ENCODE assay signal across 17 mouse cellular contexts in the genomic region with DNA sequence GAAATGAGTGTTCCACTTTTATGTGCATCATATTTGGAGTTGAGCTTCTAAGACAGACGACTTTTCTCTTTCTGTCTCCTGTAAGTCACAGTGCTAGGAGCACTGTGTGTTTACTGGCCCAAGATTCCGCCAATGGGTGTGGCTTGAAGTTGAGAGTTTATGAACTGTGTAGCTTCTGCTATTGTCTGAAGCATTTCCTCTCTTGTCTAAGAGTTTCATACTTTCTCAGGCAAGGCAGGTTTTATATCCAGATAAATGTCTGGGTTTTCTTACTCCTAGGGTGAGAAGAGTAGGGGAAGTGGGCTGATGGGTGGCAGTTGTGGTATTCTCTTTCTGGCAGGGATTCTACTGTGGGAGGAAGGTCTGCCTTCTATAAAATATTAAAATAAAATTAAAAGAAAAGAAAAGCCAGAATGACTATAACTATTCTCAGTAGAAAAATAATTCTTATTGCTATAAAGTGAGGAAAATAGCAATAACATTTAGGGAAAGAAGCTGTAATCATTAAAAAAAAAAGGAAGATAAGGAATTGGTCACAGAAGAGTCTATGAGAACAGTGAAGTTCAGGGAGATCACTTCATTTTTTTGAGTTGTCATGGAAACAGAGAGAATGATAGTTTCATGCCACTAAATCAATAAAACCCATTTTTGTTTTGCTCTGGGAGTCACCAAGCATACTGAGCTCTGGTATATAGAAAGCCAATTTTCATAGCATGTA.
A peak's percentile ranks its signal among the peaks of the same experiment; 100 is the strongest.
DNase-seq lines count a peak whose midpoint lies in the region; ATAC-seq lines count a peak whose summit lies in the region.
"Had no signal": no experiment of that assay in that cellular context is flagged by ENCODE, and none has a peak within 500 bp of the region (broad histone marks: within the 10 kb centered on the region; RNA-seq: fewer than 3 reads in every experiment).

No protein-coding gene starts in this region.

- 44% methylated on average over 2 of the region's 2 CpGs for WGBS in kidney, embryonic 14.5 days

- no peak for DNase-seq in kidney, postnatal 10 days
- DNase-seq in urinary bladder, postnatal 14 days (ENCODE audit: low spot score): peak; percentile 39
- no peak for DNase-seq in urinary bladder, postnatal 25 days (ENCODE audit: low spot score)
- DNase-seq in lung, postnatal 10 days: peak; percentile 56
- DNase-seq in thymus, postnatal 25 days: no peak
- DNase-seq in left cerebral cortex, adult 8-10 months (ENCODE audit: low spot score in 2 of 2): no peak
- DNase-seq: cerebellum, postnatal 10 days; embryo, embryonic 11 days; gastrocnemius, postnatal 36 days; lung, embryonic 14.5 days had no signal

- no peak overlapping the region for H3K4me2 ChIP-seq in kidney, embryonic 14.5 days (replicated peaks; ENCODE audit: low read depth, low read length)
- H3K4me2 ChIP-seq: forebrain, embryonic 13.5 days; kidney, embryonic 15.5 days; limb, embryonic 15.5 days; lung, embryonic 14.5 days; midbrain, embryonic 13.5 days had no signal

- H3K27ac ChIP-seq in kidney, embryonic 14.5 days (ENCODE audit: low read depth, low read length): no peak overlapping the region
- H3K27ac ChIP-seq: forebrain, embryonic 13.5 days; heart, embryonic 10.5 days; kidney, embryonic 15.5 days; limb, embryonic 15.5 days; midbrain, embryonic 13.5 days had no signal

- H3K27me3 ChIP-seq in kidney, embryonic 14.5 days (ENCODE audit: control insufficient read depth, insufficient read depth, low read length): no peaks in the 10 kb centered on the region
- H3K27me3 ChIP-seq: forebrain, embryonic 13.5 days; kidney, embryonic 15.5 days; limb, embryonic 15.5 days; midbrain, embryonic 13.5 days had no signal

- H3K9me3 ChIP-seq in kidney, embryonic 14.5 days (ENCODE audit: control insufficient read depth, low read length): no peaks in the 10 kb centered on the region
- H3K9me3 ChIP-seq: forebrain, embryonic 13.5 days; heart, embryonic 10.5 days; kidney, embryonic 15.5 days; limb, embryonic 15.5 days; midbrain, embryonic 13.5 days had no signal

- 0 out of 2 replicates have a peak, but pooled peaks have one; percentile 24 for ATAC-seq in kidney, embryonic 14.5 days (ENCODE audit: low FRiP score, low TSS enrichment)
- no peak for ATAC-seq in cerebellum, adult (ENCODE audit: insufficient number of reproducible peaks, low FRiP score, low TSS enrichment)
- ATAC-seq: forebrain, embryonic 13.5 days; midbrain, embryonic 13.5 days had no signal

- no peaks in the 10 kb centered on the region for H3K4me1 ChIP-seq in kidney, embryonic 14.5 days (ENCODE audit: control insufficient read depth, insufficient read depth, low read length)
- H3K4me1 ChIP-seq: forebrain, embryonic 13.5 days; heart, embryonic 10.5 days; limb, embryonic 15.5 days; midbrain, embryonic 13.5 days had no signal

- no peaks in the 10 kb centered on the region for H3K36me3 ChIP-seq in kidney, embryonic 14.5 days (ENCODE audit: control insufficient read depth, insufficient read depth, low read length)
- H3K36me3 ChIP-seq: heart, embryonic 10.5 days; kidney, embryonic 15.5 days; limb, embryonic 15.5 days; midbrain, embryonic 13.5 days had no signal

- H3K9ac ChIP-seq in kidney, embryonic 14.5 days (ENCODE audit: low read depth, low read length): no peak overlapping the region
- H3K9ac ChIP-seq: forebrain, embryonic 13.5 days; kidney, embryonic 15.5 days; limb, embryonic 15.5 days; lung, embryonic 14.5 days; midbrain, embryonic 13.5 days had no signal

- H3K4me3 ChIP-seq in kidney, embryonic 14.5 days (ENCODE audit: low read length): no peak overlapping the region
- H3K4me3 ChIP-seq: forebrain, embryonic 13.5 days; heart, embryonic 10.5 days; kidney, embryonic 15.5 days; limb, embryonic 15.5 days; midbrain, embryonic 13.5 days had no signal

Comparison
In these comparisons a context has a peak if more than half of its experiments do, and no peak if none do; other contexts are left out.
1. DNase-seq: peak in urinary bladder, postnatal 14 days (single experiment) and lung, postnatal 10 days (single experiment); none in kidney, postnatal 10 days (single experiment), urinary bladder, postnatal 25 days (single experiment), thymus, postnatal 25 days (single experiment) and left cerebral cortex, adult 8-10 months (0 of 2).